Mouse (Mus musculus) neural tube, embryonic 13.5 days (tissue): ENCODE measurements around the gene Frmd4b. TPM values are rescaled to one million over a fixed set of nuclear protein-coding genes. Genes with fewer than 3 reads are reported as not detected.

ENCODE experiments used
- ATAC-seq: fragments of 200-750 bp; cut with Nextera tagmentation; 2 replicates; pipeline ENCODE4 v1.8.0; 2017; ENCODE audit warnings: low read depth, mild to moderate bottlenecking, moderate TSS enrichment, moderate library complexity
- H3K27ac ChIP-seq: fragments of 300-500 bp; sonication (generic); replicated peaks from 2 replicates; pipeline ENCODE4 v1.5.1; 2015; ENCODE audit warnings: moderate library complexity, mild to moderate bottlenecking, inconsistent platforms
- H3K27me3 ChIP-seq: fragments of 300-500 bp; sonication (generic); 2 replicates; pipeline ENCODE4 v1.6.1; 2015; ENCODE audit warnings: mild to moderate bottlenecking, inconsistent platforms
- H3K36me3 ChIP-seq: fragments of 300-500 bp; sonication (generic); 2 replicates; pipeline ENCODE4 v1.6.1; 2015; ENCODE audit warnings: mild to moderate bottlenecking, inconsistent platforms
- H3K4me1 ChIP-seq: fragments of 300-500 bp; sonication (generic); replicated peaks from 2 replicates; pipeline ENCODE4 v1.6.1; 2015; ENCODE audit warnings: inconsistent platforms
- H3K4me2 ChIP-seq: fragments of 300-500 bp; sonication (generic); 2 replicates; pipeline ENCODE4 v1.6.1; 2015; ENCODE audit warnings: inconsistent platforms, mild to moderate bottlenecking, moderate library complexity
- H3K4me3 ChIP-seq: fragments of 300-500 bp; sonication (generic); 2 replicates; pipeline ENCODE4 v1.5.1; 2015; ENCODE audit warnings: mild to moderate bottlenecking, inconsistent platforms
- H3K9ac ChIP-seq: fragments of 300-500 bp; sonication (generic); 2 replicates; pipeline ENCODE4 v1.6.1; 2015; ENCODE audit warnings: moderate library complexity, mild to moderate bottlenecking, inconsistent platforms
- H3K9me3 ChIP-seq: fragments of 300-500 bp; sonication (generic); 2 replicates; pipeline ENCODE4 v1.6.1; 2016; ENCODE audit warnings: inconsistent platforms
- WGBS: fragments of 180-500 bp; shearing (Covaris S2); methylation state at CpG from one replicate; pipeline ENCODE4 v1.1.7; 2015; 5-methylcytosine and 5-hydroxymethylcytosine counted together
- polyA plus RNA-seq: library from polyadenylated mRNA; unstranded; fragments of >200 nt; fragmentation: Nextera tagmentation; extraction: Ambion mirVana; gene quantifications from 2 replicates; pipeline ENCODE4 v1.2.1, GENCODE M21; 2015

The Frmd4b gene
- polyA plus RNA-seq, 1 experiment from 2014 or later: 30.9 TPM

- H3K9me3 ChIP-seq: no peaks in the 10 kb centered on the region
- no peak overlapping the region for H3K4me3 ChIP-seq
- H3K27ac ChIP-seq: no peak overlapping the region
- 40% methylated on average over 6 of the region's 6 CpGs for WGBS
- no peaks in the 10 kb centered on the region for H3K4me1 ChIP-seq
- no peak overlapping the region for H3K9ac ChIP-seq
- no peak for ATAC-seq
- H3K36me3 ChIP-seq: no peaks in the 10 kb centered on the region
- no peaks in the 10 kb centered on the region for H3K27me3 ChIP-seq
- H3K4me2 ChIP-seq: no peak overlapping the region
These were observed 366.4 kb downstream of the Frmd4b start for GRCm38 (mm10) chr6:97250966-97251365.

- ATAC-seq: no peak
- Histone ChIP-seq H3K27ac (no peak overlapping the region), H3K9ac (no peak overlapping the region), H3K9me3 (no peaks in the 10 kb centered on the region), H3K27me3 (no peaks in the 10 kb centered on the region), H3K4me2 (no peak overlapping the region), H3K36me3 (no peaks in the 10 kb centered on the region), H3K4me3 (no peak overlapping the region), H3K4me1 (no peaks in the 10 kb centered on the region)
These were observed 372.1 kb downstream of the Frmd4b start for GRCm38 (mm10) chr6:97245200-97245599.

DNA sequence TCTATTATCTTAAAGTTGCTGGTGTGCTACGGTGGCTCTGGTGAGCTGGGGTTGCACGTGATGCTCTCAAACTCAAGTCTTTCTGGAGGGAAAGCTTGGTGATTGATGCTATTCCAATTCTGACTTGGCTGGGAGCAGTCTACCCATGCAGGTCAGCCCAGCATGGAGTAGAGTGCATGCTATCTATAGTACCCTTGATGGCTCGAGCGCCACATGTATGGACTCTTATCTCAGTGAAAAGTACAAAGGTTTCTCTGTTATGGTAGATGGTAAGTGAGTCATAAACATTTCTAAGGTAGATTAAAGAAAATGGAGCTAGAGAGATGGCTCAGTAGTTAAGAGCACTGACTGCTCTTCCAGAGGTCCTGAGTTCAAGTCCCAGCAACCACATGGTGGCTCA, 374.8 kb downstream of the Frmd4b start:
- ATAC-seq: no peak
- Histone ChIP-seq H3K4me1 (no peaks in the 10 kb centered on the region), H3K4me2 (no peak overlapping the region), H3K36me3 (no peaks in the 10 kb centered on the region), H3K4me3 (no peak overlapping the region), H3K27me3 (no peaks in the 10 kb centered on the region), H3K9me3 (no peaks in the 10 kb centered on the region), H3K27ac (no peak overlapping the region), H3K9ac (no peak overlapping the region)
- WGBS: 92% methylated on average over 4 of the region's 4 CpGs

GRCm38 (mm10) chr6:97240092-97240491, 377.2 kb downstream of the Frmd4b start:
- ATAC-seq: no peak
- no peak overlapping the region for H3K4me2 ChIP-seq

GRCm38 (mm10) chr6:97239360-97239759, 378.0 kb downstream of the Frmd4b start:
- 95% methylated on average over 6 of the region's 6 CpGs for WGBS
- no peak for ATAC-seq
- no peak overlapping the region for H3K9ac ChIP-seq
- H3K27ac ChIP-seq: no peak overlapping the region
- H3K4me3 ChIP-seq: no peak overlapping the region
- H3K9me3 ChIP-seq: no peaks in the 10 kb centered on the region
- H3K4me2 ChIP-seq: no peak overlapping the region
- no peaks in the 10 kb centered on the region for H3K27me3 ChIP-seq
- peaks cover 5% of the 10 kb centered on the region; the same call in 1 of the 2 replicates for H3K36me3 ChIP-seq
- peaks cover 4% of the 10 kb centered on the region for H3K4me1 ChIP-seq

More at GRCm38 (mm10) chr6:97240092-97240491, 377.2 kb downstream of the Frmd4b start:
- Histone ChIP-seq H3K9me3 (no peaks in the 10 kb centered on the region), H3K27me3 (no peaks in the 10 kb centered on the region), H3K27ac (no peak overlapping the region), H3K36me3 (peaks cover 2% of the 10 kb centered on the region; the same call in 1 of the 2 replicates), H3K4me1 (no peaks in the 10 kb centered on the region), H3K4me3 (no peak overlapping the region), H3K9ac (no peak overlapping the region)
- WGBS: 89% methylated on average over 5 of the region's 5 CpGs

Other genes with a start within 250 kb of the Frmd4b start
- 1.1 and 1.2 TPM in 2 replicates for gene Mitf, start 189.5 kb upstream of the Frmd4b start, polyA plus RNA-seq